Mouse (Mus musculus): ENCODE data around the gene Lingo1. TPM values are rescaled to one million over a fixed set of nuclear protein-coding genes. Genes with fewer than 3 reads are reported as not detected.

Gene Lingo1
- polyA plus RNA-seq, 1 experiment from 2014 or later = 1.9 TPM

- no peak for ATAC-seq (ENCODE audit: insufficient number of reproducible peaks, insufficient read depth, low FRiP score, low read depth)
- Histone ChIP-seq H3K4me1 (ENCODE audit: control insufficient read depth in 2 of 2, insufficient read depth in 2 of 2, low read length in 2 of 2) (no peaks in the 10 kb centered on the region), H3K9ac (ENCODE audit: low read length) (no peak overlapping the region), H3K27ac (replicated peaks in 1 of 2; ENCODE audit: control insufficient read depth in 1 of 2, insufficient read depth in 1 of 2, low read depth in 2 of 2, low read length in 2 of 2) (no peak overlapping the region), H3K4me2 (ENCODE audit: low read length) (no peak overlapping the region), H3K27me3 (ENCODE audit: control insufficient read depth, insufficient read depth, low read length) (peaks cover 33% of the 10 kb centered on the region), H3K36me3 (ENCODE audit: control insufficient read depth, insufficient read depth, low read length) (no peaks in the 10 kb centered on the region), H3K4me3 (ENCODE audit: control insufficient read depth in 1 of 2, insufficient read depth in 1 of 2, low read depth in 1 of 2, low read length in 2 of 2) (no peak overlapping the region), H3K9me3 (ENCODE audit: control insufficient read depth, low read length) (no peaks in the 10 kb centered on the region)
- WGBS = 70% methylated on average over 11 of the region's 11 CpGs
These were observed 19.1 kb downstream of the Lingo1 start for GRCm38 (mm10) chr9:56776881-56777801.

- no peak overlapping the region for H3K27ac ChIP-seq (replicated peaks in 1 of 2; ENCODE audit: control insufficient read depth in 1 of 2, insufficient read depth in 1 of 2, low read depth in 2 of 2, low read length in 2 of 2)
- 65% methylated on average over 7 of the region's 7 CpGs for WGBS
- peaks cover 41% of the 10 kb centered on the region for H3K27me3 ChIP-seq (ENCODE audit: control insufficient read depth, insufficient read depth, low read length)
- no peaks in the 10 kb centered on the region for H3K9me3 ChIP-seq (ENCODE audit: control insufficient read depth, low read length)
- H3K9ac ChIP-seq (ENCODE audit: low read length) = no peak overlapping the region
- no peak overlapping the region for H3K4me2 ChIP-seq (ENCODE audit: low read length)
- no peaks in the 10 kb centered on the region for H3K36me3 ChIP-seq (ENCODE audit: control insufficient read depth, insufficient read depth, low read length)
- no peak for ATAC-seq (ENCODE audit: insufficient number of reproducible peaks, insufficient read depth, low FRiP score, low read depth)
- no peaks in the 10 kb centered on the region for H3K4me1 ChIP-seq (ENCODE audit: control insufficient read depth in 2 of 2, insufficient read depth in 2 of 2, low read length in 2 of 2)
- no peak overlapping the region for H3K4me3 ChIP-seq (ENCODE audit: control insufficient read depth in 1 of 2, insufficient read depth in 1 of 2, low read depth in 1 of 2, low read length in 2 of 2)
These were observed 20.9 kb downstream of the Lingo1 start for GRCm38 (mm10) chr9:56775161-56775934.

GRCm38 (mm10) chr9:56774231-56774630, 22.0 kb downstream of the Lingo1 start:
- H3K4me3 ChIP-seq (ENCODE audit: control insufficient read depth in 1 of 2, insufficient read depth in 1 of 2, low read depth in 1 of 2, low read length in 2 of 2) = no peak overlapping the region
- no peaks in the 10 kb centered on the region for H3K36me3 ChIP-seq (ENCODE audit: control insufficient read depth, insufficient read depth, low read length)
- H3K27me3 ChIP-seq (ENCODE audit: control insufficient read depth, insufficient read depth, low read length) = peaks cover 41% of the 10 kb centered on the region
- WGBS = 38% methylated on average over 6 of the region's 6 CpGs
- H3K4me1 ChIP-seq (ENCODE audit: control insufficient read depth in 2 of 2, insufficient read depth in 2 of 2, low read length in 2 of 2) = no peaks in the 10 kb centered on the region
- H3K27ac ChIP-seq (replicated peaks in 1 of 2; ENCODE audit: control insufficient read depth in 1 of 2, insufficient read depth in 1 of 2, low read depth in 2 of 2, low read length in 2 of 2) = no peak overlapping the region
- no peak for ATAC-seq (ENCODE audit: insufficient number of reproducible peaks, insufficient read depth, low FRiP score, low read depth)
- no peak overlapping the region for H3K4me2 ChIP-seq (ENCODE audit: low read length)
- no peak overlapping the region for H3K9ac ChIP-seq (ENCODE audit: low read length)
- no peaks in the 10 kb centered on the region for H3K9me3 ChIP-seq (ENCODE audit: control insufficient read depth, low read length)

GRCm38 (mm10) chr9:56773666-56774065, 22.6 kb downstream of the Lingo1 start:
- 71% methylated on average over 7 of the region's 7 CpGs for WGBS
- no peaks in the 10 kb centered on the region for H3K9me3 ChIP-seq (ENCODE audit: control insufficient read depth, low read length)

GRCm38 (mm10) chr9:56767653-56768136, 28.6 kb downstream of the Lingo1 start:
- Histone ChIP-seq H3K27ac (replicated peaks in 1 of 2; ENCODE audit: control insufficient read depth in 1 of 2, insufficient read depth in 1 of 2, low read depth in 2 of 2, low read length in 2 of 2) (no peak overlapping the region), H3K9me3 (ENCODE audit: control insufficient read depth, low read length) (no peaks in the 10 kb centered on the region), H3K36me3 (ENCODE audit: control insufficient read depth, insufficient read depth, low read length) (no peaks in the 10 kb centered on the region), H3K4me2 (ENCODE audit: low read length) (no peak overlapping the region), H3K9ac (ENCODE audit: low read length) (no peak overlapping the region), H3K4me1 (ENCODE audit: control insufficient read depth in 2 of 2, insufficient read depth in 2 of 2, low read length in 2 of 2) (peaks cover 5 to 7% of the 10 kb centered on the region in 2 experiments), H3K27me3 (ENCODE audit: control insufficient read depth, insufficient read depth, low read length) (peaks cover 34% of the 10 kb centered on the region), H3K4me3 (ENCODE audit: control insufficient read depth in 1 of 2, insufficient read depth in 1 of 2, low read depth in 1 of 2, low read length in 2 of 2) (no peak overlapping the region)
- 20% methylated on average over 9 of the region's 9 CpGs for WGBS
- ATAC-seq (ENCODE audit: insufficient number of reproducible peaks, insufficient read depth, low FRiP score, low read depth) = peak; percentile 58; the same call in 1 of the 2 replicates

More at GRCm38 (mm10) chr9:56773666-56774065, 22.6 kb downstream of the Lingo1 start:
- no peak overlapping the region for H3K9ac ChIP-seq (ENCODE audit: low read length)
- peaks cover 41% of the 10 kb centered on the region for H3K27me3 ChIP-seq (ENCODE audit: control insufficient read depth, insufficient read depth, low read length)
- ATAC-seq (ENCODE audit: insufficient number of reproducible peaks, insufficient read depth, low FRiP score, low read depth) = no peak
- H3K4me1 ChIP-seq (ENCODE audit: control insufficient read depth in 2 of 2, insufficient read depth in 2 of 2, low read length in 2 of 2) = no peaks in the 10 kb centered on the region
- H3K4me2 ChIP-seq (ENCODE audit: low read length) = no peak overlapping the region
- H3K36me3 ChIP-seq (ENCODE audit: control insufficient read depth, insufficient read depth, low read length) = no peaks in the 10 kb centered on the region
- no peak overlapping the region for H3K27ac ChIP-seq (replicated peaks in 1 of 2; ENCODE audit: control insufficient read depth in 1 of 2, insufficient read depth in 1 of 2, low read depth in 2 of 2, low read length in 2 of 2)
- H3K4me3 ChIP-seq (ENCODE audit: control insufficient read depth in 1 of 2, insufficient read depth in 1 of 2, low read depth in 1 of 2, low read length in 2 of 2) = no peak overlapping the region

- Histone ChIP-seq H3K4me3 (ENCODE audit: control insufficient read depth in 1 of 2, insufficient read depth in 1 of 2, low read depth in 1 of 2, low read length in 2 of 2) (no peak overlapping the region), H3K4me2 (ENCODE audit: low read length) (no peak overlapping the region), H3K27ac (replicated peaks in 1 of 2; ENCODE audit: control insufficient read depth in 1 of 2, insufficient read depth in 1 of 2, low read depth in 2 of 2, low read length in 2 of 2) (no peak overlapping the region), H3K36me3 (ENCODE audit: control insufficient read depth, insufficient read depth, low read length) (no peaks in the 10 kb centered on the region), H3K4me1 (ENCODE audit: control insufficient read depth in 2 of 2, insufficient read depth in 2 of 2, low read length in 2 of 2) (peaks cover 5 to 7% of the 10 kb centered on the region in 2 experiments), H3K9ac (ENCODE audit: low read length) (no peak overlapping the region), H3K9me3 (ENCODE audit: control insufficient read depth, low read length) (no peaks in the 10 kb centered on the region), H3K27me3 (ENCODE audit: control insufficient read depth, insufficient read depth, low read length) (peaks cover 26% of the 10 kb centered on the region)
- no peak for ATAC-seq (ENCODE audit: insufficient number of reproducible peaks, insufficient read depth, low FRiP score, low read depth)
- 59% methylated on average over 11 of the region's 11 CpGs for WGBS
These were observed 29.5 kb downstream of the Lingo1 start for GRCm38 (mm10) chr9:56766629-56767357.

- no peak overlapping the region for H3K9ac ChIP-seq (ENCODE audit: low read length)
- no peaks in the 10 kb centered on the region for H3K4me1 ChIP-seq (ENCODE audit: control insufficient read depth in 2 of 2, insufficient read depth in 2 of 2, low read length in 2 of 2)
- no peaks in the 10 kb centered on the region for H3K9me3 ChIP-seq (ENCODE audit: control insufficient read depth, low read length)
- no peak overlapping the region for H3K4me3 ChIP-seq (ENCODE audit: control insufficient read depth in 1 of 2, insufficient read depth in 1 of 2, low read depth in 1 of 2, low read length in 2 of 2)
- H3K36me3 ChIP-seq (ENCODE audit: control insufficient read depth, insufficient read depth, low read length) = no peaks in the 10 kb centered on the region
- H3K4me2 ChIP-seq (ENCODE audit: low read length) = no peak overlapping the region
- H3K27me3 ChIP-seq (ENCODE audit: control insufficient read depth, insufficient read depth, low read length) = peaks cover 33% of the 10 kb centered on the region
- no peak overlapping the region for H3K27ac ChIP-seq (replicated peaks in 1 of 2; ENCODE audit: control insufficient read depth in 1 of 2, insufficient read depth in 1 of 2, low read depth in 2 of 2, low read length in 2 of 2)
- no peak for ATAC-seq (ENCODE audit: insufficient number of reproducible peaks, insufficient read depth, low FRiP score, low read depth)
- WGBS = 87% methylated on average over 9 of the region's 9 CpGs
These were observed 34.1 kb downstream of the Lingo1 start for GRCm38 (mm10) chr9:56762106-56762562.
